Mouse (Mus musculus) bone marrow macrophage, adult 2 months (primary cell): ENCODE results near the gene Hoxd1. TPM values are rescaled to one million over a fixed set of nuclear protein-coding genes. Genes with fewer than 3 reads are reported as not detected.

ENCODE experiments used
- H3K27ac ChIP-seq: 2 replicates; pipeline ENCODE4 v1.5.1; 2012; ENCODE audit warnings: low read depth, low read length; ENCODE audit not compliant: insufficient read depth
- H3K4me1 ChIP-seq: 2 replicates; pipeline ENCODE4 v1.6.1; 2012; ENCODE audit warnings: low read length; ENCODE audit not compliant: control insufficient read depth, insufficient read depth
- H3K4me3 ChIP-seq: 2 replicates; pipeline ENCODE4 v1.5.1; 2012; ENCODE audit warnings: mild to moderate bottlenecking, low read length, moderate library complexity; ENCODE audit not compliant: insufficient read depth
- CTCF ChIP-seq: IDR thresholded peaks from 2 replicates; pipeline ENCODE4 v1.5.1; 2012; ENCODE audit warnings: low read depth, mild to moderate bottlenecking, low read length, moderate library complexity
- POLR2A ChIP-seq: IDR thresholded peaks from 2 replicates; pipeline ENCODE4 v1.6.1; 2012; ENCODE audit warnings: mild to moderate bottlenecking, low read depth, low read length, borderline replicate concordance
- polyA plus RNA-seq: library from polyadenylated mRNA; stranded (reverse); fragments of >200 nt; gene quantifications from 2 replicates; pipeline ENCODE4 v1.2.4, GENCODE M21; 2012; ENCODE audit not compliant: missing spikeins, insufficient read depth, insufficient read length

Gene Hoxd1
- polyA plus RNA-seq, 1 experiment = not detected

- no peak overlapping the region for H3K4me3 ChIP-seq
- H3K27ac ChIP-seq = no peak overlapping the region
- H3K4me1 ChIP-seq = peaks cover 2% of the 10 kb centered on the region; the same call in 1 of the 2 replicates
- TF ChIP-seq CTCF (no peak), POLR2A (no peak)
Observed at GRCm38 (mm10) chr2:74732513-74733316, 30.1 kb upstream of the Hoxd1 start.

- no peak for TF ChIP-seq POLR2A
- TF ChIP-seq CTCF = no peak
- H3K4me3 ChIP-seq = no peak overlapping the region
- H3K27ac ChIP-seq = no peak overlapping the region
- H3K4me1 ChIP-seq = peaks cover 2% of the 10 kb centered on the region; the same call in 1 of the 2 replicates
Observed at GRCm38 (mm10) chr2:74733317-74733661, 29.5 kb upstream of the Hoxd1 start.

GRCm38 (mm10) chr2:74733765-74734164 lies 29.0 kb upstream of the Hoxd1 start:
- Histone ChIP-seq H3K4me1 (peaks cover 2% of the 10 kb centered on the region; the same call in 1 of the 2 replicates), H3K27ac (no peak overlapping the region), H3K4me3 (no peak overlapping the region)
- TF ChIP-seq CTCF = no peak
- no peak for TF ChIP-seq POLR2A

GRCm38 (mm10) chr2:74734451-74734850 lies 28.3 kb upstream of the Hoxd1 start:
- H3K4me3 ChIP-seq = no peak overlapping the region
- TF ChIP-seq POLR2A (no peak), CTCF (no peak)
- H3K27ac ChIP-seq = no peak overlapping the region
- H3K4me1 ChIP-seq = peaks cover 2% of the 10 kb centered on the region; the same call in 1 of the 2 replicates

- no peak overlapping the region for H3K27ac ChIP-seq
- H3K4me3 ChIP-seq = no peak overlapping the region
- no peak for TF ChIP-seq POLR2A
- TF ChIP-seq CTCF = no peak
- H3K4me1 ChIP-seq = peaks cover 2% of the 10 kb centered on the region; the same call in 1 of the 2 replicates
Observed at GRCm38 (mm10) chr2:74734996-74735811, 27.6 kb upstream of the Hoxd1 start.

- Histone ChIP-seq H3K4me1 (peaks cover 2% of the 10 kb centered on the region; the same call in 1 of the 2 replicates), H3K27ac (no peak overlapping the region), H3K4me3 (no peak overlapping the region)
- no peak for TF ChIP-seq CTCF
- TF ChIP-seq POLR2A = no peak
Observed at GRCm38 (mm10) chr2:74735851-74736687, 26.7 kb upstream of the Hoxd1 start.

- Histone ChIP-seq H3K27ac (no peak overlapping the region), H3K4me1 (peaks cover 2% of the 10 kb centered on the region; the same call in 1 of the 2 replicates), H3K4me3 (no peak overlapping the region)
- no peak for TF ChIP-seq CTCF
- no peak for TF ChIP-seq POLR2A
Observed at GRCm38 (mm10) chr2:74736688-74737577, 25.8 kb upstream of the Hoxd1 start.

GRCm38 (mm10) chr2:74737578-74738070 lies 25.2 kb upstream of the Hoxd1 start:
- Histone ChIP-seq H3K4me3 (no peak overlapping the region), H3K27ac (no peak overlapping the region), H3K4me1 (peaks cover 2% of the 10 kb centered on the region; the same call in 1 of the 2 replicates)
- TF ChIP-seq POLR2A = no peak
- TF ChIP-seq CTCF = no peak
